Mouse (Mus musculus): Measurements from ENCODE around the gene Ppp1r9b.

GRCm38 (mm10) chr11:94990749-94991577 lies at the start of gene Ppp1r9b:
- peak; percentile 58 for TF ChIP-seq CTCF (conservative IDR thresholded peaks at IDR 0.05; ENCODE audit: insufficient read depth, insufficient read length, low read depth, low read length)
- TF ChIP-seq POLR2A (IDR thresholded peaks at IDR 0.05; ENCODE audit: low read depth, low read length) = peak; percentile 57

All from kidney, adult 2 months (tissue).